Mouse (Mus musculus): ENCODE results near the gene Wdr48.

- TF ChIP-seq CTCF (IDR thresholded peaks at IDR 0.05; ENCODE audit: borderline replicate concordance, control insufficient read depth, extremely low read depth, insufficient read depth, low read length, poor library complexity), result no peak
- TF ChIP-seq POLR2A (IDR thresholded peaks at IDR 0.05; ENCODE audit: control insufficient read depth, extremely low read depth, insufficient read depth, low read length, poor library complexity), result no peak
These were observed 46.0 kb upstream of the Wdr48 start for GRCm38 (mm10) chr9:119848671-119849070.
